8 mouse cellular contexts compared by ENCODE assay signal in genomic region chr5:26816975-26817941, GRCm38 (mm10). TPM values are rescaled to one million over a fixed set of nuclear protein-coding genes. Genes with fewer than 3 reads are reported as not detected.
A peak's percentile ranks its signal among the peaks of the same experiment; 100 is the strongest.
DNase-seq lines count a peak whose midpoint lies in the region; ATAC-seq and TF ChIP-seq lines count a peak whose summit lies in the region.

Gene Dpp6 (plus strand): TSS chr5:26817203.

- in situ Hi-C loops in ES-E14 (cut with MboI; ENCODE audit: low sequenced_read_pairs in 2 of 2, unreplicated experiment in 2 of 2), result no loop called here

- no peaks in the 10 kb centered on the region for H3K36me3 ChIP-seq in ES-E14 (ENCODE audit: control insufficient read depth, insufficient read depth, low read length, poor library complexity, severe bottlenecking)
- no peaks in the 10 kb centered on the region for H3K36me3 ChIP-seq in forebrain, embryonic 14.5 days (ENCODE audit: control insufficient read depth, insufficient read depth, low read length)
- H3K36me3 ChIP-seq in limb, embryonic 14.5 days (ENCODE audit: control insufficient read depth, insufficient read depth, low read length), result no peaks in the 10 kb centered on the region

- H3K27ac ChIP-seq in ES-E14 (ENCODE audit: insufficient read depth, low read depth, low read length, poor library complexity, severe bottlenecking), result no peak within 1 kb of the TSS
- no peak within 1 kb of the TSS for H3K27ac ChIP-seq in forebrain, embryonic 14.5 days (ENCODE audit: low read depth, low read length)
- H3K27ac ChIP-seq in limb, embryonic 14.5 days (replicated peaks; ENCODE audit: low read depth, low read length), result no peak within 1 kb of the TSS

- no peak for TF ChIP-seq POLR2A in limb, embryonic 14.5 days (IDR thresholded peaks at IDR 0.05; ENCODE audit: borderline replicate concordance, extremely low read depth, insufficient read depth, insufficient read length)

- peak within 1 kb of the TSS; percentile 47 to 54 for H3K4me3 ChIP-seq in ES-E14 (ENCODE audit: insufficient read depth in 1 of 2, low read depth in 1 of 2, low read length in 2 of 2, poor library complexity in 1 of 2, severe bottlenecking in 1 of 2)
- peak within 1 kb of the TSS; percentile 29 for H3K4me3 ChIP-seq in forebrain, embryonic 14.5 days (ENCODE audit: low read depth, low read length)
- H3K4me3 ChIP-seq in limb, embryonic 14.5 days (replicated peaks; ENCODE audit: low read length), result peak within 1 kb of the TSS; percentile 21

- H3K27me3 ChIP-seq in forebrain, embryonic 14.5 days (replicated peaks; ENCODE audit: control insufficient read depth, insufficient read depth, low read length), result peaks cover 7% of the 10 kb centered on the region
- peaks cover 26% of the 10 kb centered on the region for H3K27me3 ChIP-seq in limb, embryonic 14.5 days (ENCODE audit: control insufficient read depth, insufficient read depth, low read length)

- no peaks in the 10 kb centered on the region for H3K9me3 ChIP-seq in ES-E14 (ENCODE audit: control insufficient read depth, insufficient read depth, low read depth, low read length)
- no peaks in the 10 kb centered on the region for H3K9me3 ChIP-seq in forebrain, embryonic 14.5 days (replicated peaks; ENCODE audit: control insufficient read depth, low read length)
- H3K9me3 ChIP-seq in limb, embryonic 14.5 days (ENCODE audit: control insufficient read depth, low read length), result no peaks in the 10 kb centered on the region

- ATAC-seq in cerebellum, adult (ENCODE audit: insufficient number of reproducible peaks, low FRiP score, low TSS enrichment), result peak; percentile 77
- ATAC-seq in forebrain, embryonic 14.5 days, result peak; percentile 48; the same call in 1 of the 2 replicates
- no peak for ATAC-seq in limb, embryonic 14.5 days (ENCODE audit: low FRiP score, low read depth)
- no peak for ATAC-seq in activated CD4-positive, CD25-positive, alpha-beta regulatory T cell, adult 4 months

- H3K9ac ChIP-seq in ES-E14 (ENCODE audit: insufficient read depth, low read depth, low read length, poor library complexity, severe bottlenecking), result peak within 1 kb of the TSS; percentile 53
- peak within 1 kb of the TSS; percentile 25; the same call in 1 of the 2 replicates for H3K9ac ChIP-seq in forebrain, embryonic 14.5 days (ENCODE audit: low read length)
- H3K9ac ChIP-seq in limb, embryonic 14.5 days (ENCODE audit: low read depth, low read length, severe bottlenecking), result no peak within 1 kb of the TSS

- DNase-seq in ES-E14 (ENCODE audit: low read depth, low spot score), result no peak
- peak; percentile 51 for DNase-seq in forebrain, embryonic 14.5 days (ENCODE audit: low spot score)
- peak; percentile 5 for DNase-seq in kidney, adult 9 months
- no peak for DNase-seq in limb, embryonic 14.5 days (ENCODE audit: low spot score)
- DNase-seq in right cerebral cortex, postnatal 4 days, result peak; percentile 25
- DNase-seq in gastrocnemius, postnatal 14 days, result no peak

- 0 out of 4 replicates have a peak, but pooled peaks cover 0 to 2% of the 10 kb centered on the region in 2 experiments for H3K4me1 ChIP-seq in ES-E14 (ENCODE audit: control insufficient read depth in 2 of 2, insufficient read depth in 2 of 2, low read length in 2 of 2, poor library complexity in 1 of 2)
- H3K4me1 ChIP-seq in forebrain, embryonic 14.5 days (ENCODE audit: control insufficient read depth, insufficient read depth, low read length), result no peaks in the 10 kb centered on the region
- no peaks in the 10 kb centered on the region for H3K4me1 ChIP-seq in limb, embryonic 14.5 days (ENCODE audit: control insufficient read depth, insufficient read depth, low read length)

- 2% methylated on average over 47 of the region's 48 CpGs for WGBS in forebrain, embryonic 14.5 days
- 4% methylated on average over 43 of the region's 48 CpGs for WGBS in limb, embryonic 14.5 days

- H3K4me2 ChIP-seq in forebrain, embryonic 14.5 days (ENCODE audit: low read length), result peak within 1 kb of the TSS; percentile 64
- H3K4me2 ChIP-seq in limb, embryonic 14.5 days (replicated peaks; ENCODE audit: low read depth, low read length, severe bottlenecking), result peak within 1 kb of the TSS; percentile 44

- intact Hi-C loops in gastrocnemius, postnatal 14 days (cut with DNase I; ENCODE audit: low total_unique reads), result no loop called here

TF ChIP-seq in ES-E14, 5 proteins besides CTCF, POLR2A, EP300 and RAD21:
- TF ChIP-seq CHD2 (IDR thresholded peaks at IDR 0.05; ENCODE audit: low read depth, low read length), result no peak
- no peak for TF ChIP-seq ZNF384 (IDR thresholded peaks at IDR 0.05; ENCODE audit: low read depth, low read length)
- TF ChIP-seq MAFK (IDR thresholded peaks at IDR 0.05; ENCODE audit: insufficient read depth, low read depth, low read length), result no peak
- no peak for TF ChIP-seq HCFC1 (IDR thresholded peaks at IDR 0.05; ENCODE audit: borderline replicate concordance, insufficient read depth, low read length)
- no peak for TF ChIP-seq ZC3H11A (IDR thresholded peaks at IDR 0.05; ENCODE audit: borderline replicate concordance, low read depth, low read length)

RNA-seq across cellular contexts. Expression of gene Dpp6, which starts in this region (rescaled TPM):
- 1.3 and 1.5 TPM in 2 replicates for total RNA-seq in ES-E14 (2012; rRNA removed)
- polyA plus RNA-seq in forebrain, embryonic 14.5 days (2014; fragmentation: Nextera tagmentation; extraction: Ambion mirVana), result 26.7 and 35.3 TPM in 2 replicates
- polyA plus RNA-seq in limb, embryonic 14.5 days (2012; rRNA removed), result 5.0 and 5.5 TPM in 2 replicates
- polyA plus RNA-seq in limb, embryonic 14.5 days (2014; fragmentation: Nextera tagmentation; extraction: Ambion mirVana), result 2.4 and 2.7 TPM in 2 replicates
- 1 to 10 TPM; 2.3 TPM for total RNA-seq in gastrocnemius, postnatal 14 days (2021)
- under 1 TPM in 1 of 2 experiments, not detected in 1; 0.63 TPM for polyA plus RNA-seq in activated CD4-positive, CD25-positive, alpha-beta regulatory T cell, adult 4 months (2017; shearing (Covaris generic))

Comparison
In these comparisons a context has a peak if more than half of its experiments do, and no peak if none do; other contexts are left out.
1. DNase-seq: peak in forebrain, embryonic 14.5 days (single experiment), kidney, adult 9 months (single experiment) and right cerebral cortex, postnatal 4 days (single experiment); none in ES-E14 (single experiment), limb, embryonic 14.5 days (single experiment) and gastrocnemius, postnatal 14 days (single experiment).
2. ATAC-seq: peak in cerebellum, adult (single experiment) and forebrain, embryonic 14.5 days (single experiment); none in limb, embryonic 14.5 days (single experiment) and activated CD4-positive, CD25-positive, alpha-beta regulatory T cell, adult 4 months (single experiment).
3. Peak in every context shown above with its lines, with median percentiles within 50 percentile points of each other: H3K4me3 ChIP-seq.